Mouse (Mus musculus): ENCODE results near the gene Gm28042. TPM values are rescaled to one million over a fixed set of nuclear protein-coding genes. Genes with fewer than 3 reads are reported as not detected.

The Gm28042 gene
- polyA plus RNA-seq, 1 experiment = 2.0 TPM

- 92% methylated on average over 3 of the region's 3 CpGs for WGBS
- Histone ChIP-seq H3K36me3 (ENCODE audit: control insufficient read depth, insufficient read depth, low read length) (no peaks in the 10 kb centered on the region), H3K27ac (ENCODE audit: insufficient read depth, low read depth, low read length) (no peak overlapping the region), H3K4me1 (ENCODE audit: control insufficient read depth, insufficient read depth, low read length) (no peaks in the 10 kb centered on the region), H3K27me3 (replicated peaks; ENCODE audit: control insufficient read depth, insufficient read depth, low read length) (no peaks in the 10 kb centered on the region), H3K4me3 (ENCODE audit: insufficient read depth, low read depth, low read length) (no peak overlapping the region)
- TF ChIP-seq CTCF (conservative IDR thresholded peaks at IDR 0.05; ENCODE audit: insufficient read depth, insufficient read length, low read depth, low read length) = no peak
- TF ChIP-seq POLR2A (IDR thresholded peaks at IDR 0.05; ENCODE audit: low read depth, low read length) = no peak
- no peak for DNase-seq
Observed at GRCm38 (mm10) chr2:120086038-120086437, 58.7 kb downstream of the Gm28042 start.

DNA sequence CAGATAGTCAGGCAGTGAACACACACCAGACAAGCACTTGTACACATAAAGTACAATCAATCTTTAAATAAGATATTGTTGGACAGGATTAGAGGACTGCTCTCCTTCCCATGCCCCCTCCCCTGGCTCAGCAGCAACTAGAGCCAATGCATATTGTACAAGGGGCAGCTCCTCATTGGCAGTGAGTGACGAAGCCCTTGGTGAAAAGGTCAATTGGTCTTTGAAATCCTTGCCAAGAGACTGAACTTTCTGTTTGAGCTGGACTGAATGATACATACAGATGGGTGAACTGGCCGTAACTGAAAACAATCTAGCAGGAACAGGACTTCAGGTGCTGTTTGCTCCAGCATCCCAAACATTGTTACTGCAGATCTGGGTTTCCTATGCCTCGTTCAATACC, 60.1 kb downstream of the Gm28042 start:
- no peak for DNase-seq
- WGBS = 77% methylated on average over 3 of the region's 3 CpGs

DNA sequence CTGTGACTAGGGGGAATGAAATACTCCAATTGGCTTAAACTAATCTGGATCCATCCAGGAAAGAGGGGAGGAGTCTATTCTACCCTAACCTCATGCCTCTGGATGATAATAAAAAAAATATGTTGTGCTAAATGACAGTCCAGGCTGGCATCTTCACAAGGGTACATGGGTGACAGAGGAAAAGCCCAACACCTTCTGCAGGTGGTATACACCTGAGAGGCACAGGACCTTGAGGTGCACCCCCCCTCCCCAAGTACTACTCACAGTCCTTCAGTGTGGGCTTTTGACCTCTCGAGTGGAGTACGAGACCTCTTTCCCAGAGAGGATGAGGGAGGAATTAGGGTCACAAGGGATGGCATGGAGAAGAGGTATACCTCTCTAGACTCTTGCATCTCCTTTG, 60.6 kb downstream of the Gm28042 start:
- no peak for TF ChIP-seq CTCF (conservative IDR thresholded peaks at IDR 0.05; ENCODE audit: insufficient read depth, insufficient read length, low read depth, low read length)
- no peak for TF ChIP-seq POLR2A (IDR thresholded peaks at IDR 0.05; ENCODE audit: low read depth, low read length)
- H3K27me3 ChIP-seq (replicated peaks; ENCODE audit: control insufficient read depth, insufficient read depth, low read length) = no peaks in the 10 kb centered on the region
- no peak for DNase-seq
- H3K36me3 ChIP-seq (ENCODE audit: control insufficient read depth, insufficient read depth, low read length) = no peaks in the 10 kb centered on the region
- H3K4me1 ChIP-seq (ENCODE audit: control insufficient read depth, insufficient read depth, low read length) = no peaks in the 10 kb centered on the region
- 87% methylated on average over 2 of the region's 2 CpGs for WGBS
- H3K4me3 ChIP-seq (ENCODE audit: insufficient read depth, low read depth, low read length) = no peak overlapping the region
- H3K27ac ChIP-seq (ENCODE audit: insufficient read depth, low read depth, low read length) = no peak overlapping the region

More for the DNA sequence above, 60.1 kb downstream of the Gm28042 start:
- Histone ChIP-seq H3K4me3 (ENCODE audit: insufficient read depth, low read depth, low read length) (no peak overlapping the region), H3K4me1 (ENCODE audit: control insufficient read depth, insufficient read depth, low read length) (no peaks in the 10 kb centered on the region), H3K27ac (ENCODE audit: insufficient read depth, low read depth, low read length) (no peak overlapping the region), H3K36me3 (ENCODE audit: control insufficient read depth, insufficient read depth, low read length) (no peaks in the 10 kb centered on the region), H3K27me3 (replicated peaks; ENCODE audit: control insufficient read depth, insufficient read depth, low read length) (no peaks in the 10 kb centered on the region)
- no peak for TF ChIP-seq POLR2A (IDR thresholded peaks at IDR 0.05; ENCODE audit: low read depth, low read length)
- no peak for TF ChIP-seq CTCF (conservative IDR thresholded peaks at IDR 0.05; ENCODE audit: insufficient read depth, insufficient read length, low read depth, low read length)

GRCm38 (mm10) chr2:120090979-120091378, 63.7 kb downstream of the Gm28042 start:
- DNase-seq = no peak
- Histone ChIP-seq H3K27ac (ENCODE audit: insufficient read depth, low read depth, low read length) (no peak overlapping the region), H3K36me3 (ENCODE audit: control insufficient read depth, insufficient read depth, low read length) (no peaks in the 10 kb centered on the region), H3K4me3 (ENCODE audit: insufficient read depth, low read depth, low read length) (no peak overlapping the region), H3K4me1 (ENCODE audit: control insufficient read depth, insufficient read depth, low read length) (no peaks in the 10 kb centered on the region), H3K27me3 (replicated peaks; ENCODE audit: control insufficient read depth, insufficient read depth, low read length) (no peaks in the 10 kb centered on the region)
- WGBS = 71% methylated on average over 17 of the region's 17 CpGs
- TF ChIP-seq CTCF (conservative IDR thresholded peaks at IDR 0.05; ENCODE audit: insufficient read depth, insufficient read length, low read depth, low read length) (no peak), POLR2A (IDR thresholded peaks at IDR 0.05; ENCODE audit: low read depth, low read length) (no peak)

Other genes starting within 250 kb of the Gm28042 start
- gene Rpap1, start 240.0 kb upstream of the Gm28042 start, polyA plus RNA-seq (2012; rRNA removed) = 13.8 and 16.7 TPM in 2 replicates
- 2.5 and 3.0 TPM in 2 replicates for gene Tyro3, start 229.8 kb upstream of the Gm28042 start, polyA plus RNA-seq (2012; rRNA removed)
- gene Mga, start 130.3 kb upstream of the Gm28042 start, polyA plus RNA-seq (2012; rRNA removed) = 14.7 and 15.3 TPM in 2 replicates
- 9.0 and 11.5 TPM in 2 replicates for gene Mapkbp1, start 54.8 kb upstream of the Gm28042 start, polyA plus RNA-seq (2012; rRNA removed)
- gene Jmjd7, start within 50 bp of the Gm28042 start, polyA plus RNA-seq (2012; rRNA removed) = 8.9 and 9.0 TPM in 2 replicates
- 1.6 and 1.8 TPM in 2 replicates for gene Pla2g4b, start 5.9 kb downstream of the Gm28042 start, polyA plus RNA-seq (2012; rRNA removed)
- gene Ehd4, start 127.1 kb downstream of the Gm28042 start, polyA plus RNA-seq (2012; rRNA removed) = 36.5 and 38.2 TPM in 2 replicates
- 0.01 and 0.33 TPM in 2 replicates for gene Pla2g4e, start 217.8 kb downstream of the Gm28042 start, polyA plus RNA-seq (2012; rRNA removed)